Mouse (Mus musculus) mouse trophoblast stem cell (cell line): ENCODE data around the gene Gm20481.
"Not testable (repeated sequence)": the region's sequence is repeated elsewhere in the genome, so short reads cannot be mapped to it uniquely, and the experiment has no call there.

Experiments
- in situ Hi-C, 2 experiments: fragments of 300-500 bp; cut with MseI, MboI; formaldehyde crosslinking; loops; 2 replicates in 1 of 2; 3 replicates in 1 of 2; pipeline ENCODE4 v1.15.1; 2025

Gene Gm20481

DNA sequence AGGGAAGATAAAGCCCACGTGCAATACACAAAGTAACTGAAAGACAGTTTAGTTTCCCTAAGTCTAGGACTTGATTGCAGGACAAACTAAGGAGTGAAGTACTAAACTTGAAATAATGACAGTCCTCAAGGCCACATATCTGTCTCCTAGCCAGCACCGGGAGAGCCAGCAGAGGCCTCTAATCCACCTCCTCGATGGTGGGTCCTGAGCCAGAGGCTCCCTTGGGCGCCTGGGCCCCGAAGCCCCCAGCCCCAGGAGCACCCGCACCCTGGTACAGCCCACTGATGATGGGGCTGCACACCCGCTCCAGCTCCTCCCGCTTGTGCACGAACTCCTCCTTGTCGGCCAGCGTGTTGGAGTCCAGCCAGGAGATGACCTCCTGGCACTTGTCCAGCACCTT, at the start of gene Gm20481:
Gene Gm20481 (plus strand): TSS at position 91 of the 400 bp plus-strand sequence.
- in situ Hi-C loops: not testable (repeated sequence)

DNA sequence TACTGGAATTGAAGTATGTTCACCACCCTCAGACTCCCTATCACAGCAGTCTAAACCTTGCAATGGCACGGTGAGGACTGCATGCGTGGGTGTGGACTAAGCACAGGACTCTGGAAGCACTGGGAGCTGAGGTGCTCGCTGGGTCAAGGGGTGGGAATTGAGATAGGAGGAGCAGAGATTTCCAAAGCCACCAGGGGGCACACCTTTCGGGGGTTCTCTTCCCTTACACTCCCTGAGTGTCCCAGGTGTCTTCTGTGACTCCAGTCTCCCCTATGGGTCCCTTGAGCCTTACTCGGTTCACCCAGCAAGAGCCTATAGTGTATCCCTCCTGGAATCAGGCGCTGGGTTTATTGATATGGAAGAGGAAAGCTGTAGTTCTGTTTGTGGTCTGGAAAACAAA, 46.8 kb upstream of the Gm20481 start:
- in situ Hi-C loops: no loop called here

DNA sequence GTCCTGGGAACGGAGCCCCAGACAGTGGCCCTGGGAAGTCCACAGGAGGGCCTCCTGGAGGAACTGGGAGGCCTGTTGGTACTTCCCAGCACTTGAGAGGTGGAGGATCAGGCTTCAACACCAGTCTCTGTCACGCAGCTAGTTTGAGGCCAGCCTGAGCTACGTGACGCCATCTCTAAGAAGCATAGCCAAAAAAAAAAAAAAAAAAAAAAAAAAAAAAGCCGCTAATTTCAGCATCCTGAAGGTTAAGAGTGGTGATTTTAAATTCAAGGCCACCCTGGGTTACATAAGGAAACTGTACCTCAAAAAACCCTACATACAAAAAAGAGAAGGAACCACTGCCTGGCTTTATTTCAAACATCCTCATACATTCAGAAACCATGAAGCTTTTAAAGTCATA, 45.5 kb upstream of the Gm20481 start:
- in situ Hi-C loops: no loop called here

DNA sequence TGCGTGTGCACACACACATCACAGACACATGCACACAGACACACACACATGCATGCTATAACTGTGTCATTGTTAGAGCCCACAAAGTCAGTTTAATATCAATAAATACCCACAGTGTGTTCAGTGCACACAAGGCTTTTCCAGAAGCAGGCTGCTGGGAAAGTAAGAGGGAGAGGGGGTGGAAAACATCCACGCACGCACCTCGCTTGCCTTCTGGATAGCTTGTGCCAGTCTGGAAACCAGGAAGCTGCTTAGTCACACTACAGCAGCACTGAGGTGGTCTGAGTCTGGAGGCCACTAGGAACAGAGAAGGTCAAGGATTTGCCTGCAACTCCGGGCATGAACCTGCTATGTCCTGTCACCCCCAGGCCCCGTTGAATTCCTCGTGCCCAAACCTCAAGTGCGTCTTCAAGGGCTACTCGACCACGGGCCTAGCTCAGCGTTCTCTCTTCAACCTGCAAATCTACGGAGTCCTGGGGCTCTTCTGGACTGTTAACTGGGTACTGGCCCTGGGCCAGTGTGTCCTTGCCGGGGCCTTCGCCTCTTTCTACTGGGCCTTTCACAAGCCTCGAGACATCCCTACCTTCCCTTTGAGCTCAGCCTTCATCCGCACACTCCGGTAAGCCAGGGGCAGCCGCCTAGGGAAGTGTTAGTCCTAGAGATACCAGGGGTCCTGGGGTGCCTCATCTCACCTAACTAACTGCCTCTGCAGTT, 42.2 kb upstream of the Gm20481 start:
- in situ Hi-C loops: no loop called here

DNA sequence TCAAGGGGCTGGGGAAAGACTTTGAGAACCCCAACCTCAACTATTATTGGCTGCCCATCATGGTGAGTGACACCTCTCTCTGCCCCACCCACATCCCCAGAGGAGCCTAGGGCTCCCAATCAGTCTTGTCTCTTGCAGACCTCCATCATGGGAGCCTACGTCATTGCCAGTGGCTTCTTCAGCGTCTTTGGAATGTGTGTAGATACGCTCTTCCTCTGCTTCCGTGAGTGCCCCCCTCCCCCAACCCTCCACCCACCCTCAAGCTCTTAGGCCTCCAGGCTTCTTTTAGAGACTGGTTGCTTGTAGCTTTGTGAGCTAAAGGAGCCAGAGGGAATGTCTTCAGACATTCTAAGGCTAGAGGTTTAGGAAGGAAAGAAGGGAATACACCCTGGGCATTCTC, 40.9 kb upstream of the Gm20481 start:
- in situ Hi-C loops: no loop called here

DNA sequence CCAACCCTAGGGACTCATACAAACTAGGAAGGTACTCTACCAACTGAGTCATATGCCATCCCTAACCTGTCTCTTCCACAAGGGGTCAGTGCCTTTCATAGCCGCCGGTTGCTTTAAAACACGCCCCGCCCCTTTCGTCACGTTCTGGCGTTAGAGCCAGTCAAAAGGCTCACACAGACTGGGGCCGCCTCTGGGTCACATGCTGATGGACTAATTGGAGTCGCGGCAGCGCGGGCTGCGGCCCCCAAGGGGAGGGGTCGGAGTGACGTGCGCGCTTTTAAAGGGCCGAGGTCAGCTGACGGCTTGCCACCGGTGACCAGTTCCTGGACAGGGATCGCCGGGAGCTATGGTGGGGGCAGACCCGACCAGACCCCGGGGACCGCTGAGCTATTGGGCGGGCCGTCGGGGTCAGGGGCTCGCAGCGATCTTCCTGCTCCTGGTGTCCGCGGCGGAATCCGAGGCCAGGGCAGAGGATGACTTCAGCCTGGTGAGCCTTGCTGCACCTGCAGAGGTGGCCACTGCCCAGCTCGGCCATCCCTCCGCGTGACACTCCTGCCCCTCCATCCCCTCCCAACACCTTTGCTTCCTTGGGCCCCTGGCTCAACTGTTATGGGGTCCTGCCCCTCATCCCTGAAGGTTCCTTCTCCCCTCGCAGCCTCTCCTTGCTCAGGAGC, 38.5 kb upstream of the Gm20481 start, which contains the start of gene Neu1:
Gene Neu1 (plus strand): TSS at position 193 of the 674 bp plus-strand sequence.
- in situ Hi-C loops: no loop called here

DNA sequence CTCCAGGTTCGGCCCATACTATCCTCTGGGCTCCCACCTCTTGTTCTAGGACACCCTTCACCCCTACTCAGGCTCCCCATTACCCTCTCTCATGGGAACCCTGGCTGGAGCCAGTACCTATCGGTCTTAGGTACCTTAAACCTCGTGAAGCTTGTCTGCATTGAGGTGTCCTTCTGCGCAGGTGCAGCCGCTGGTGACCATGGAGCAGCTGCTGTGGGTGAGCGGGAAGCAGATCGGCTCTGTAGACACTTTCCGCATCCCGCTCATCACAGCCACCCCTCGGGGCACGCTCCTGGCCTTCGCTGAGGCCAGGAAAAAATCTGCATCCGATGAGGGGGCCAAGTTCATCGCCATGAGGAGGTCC, 38.0 kb upstream of the Gm20481 start:
- in situ Hi-C loops: no loop called here

DNA sequence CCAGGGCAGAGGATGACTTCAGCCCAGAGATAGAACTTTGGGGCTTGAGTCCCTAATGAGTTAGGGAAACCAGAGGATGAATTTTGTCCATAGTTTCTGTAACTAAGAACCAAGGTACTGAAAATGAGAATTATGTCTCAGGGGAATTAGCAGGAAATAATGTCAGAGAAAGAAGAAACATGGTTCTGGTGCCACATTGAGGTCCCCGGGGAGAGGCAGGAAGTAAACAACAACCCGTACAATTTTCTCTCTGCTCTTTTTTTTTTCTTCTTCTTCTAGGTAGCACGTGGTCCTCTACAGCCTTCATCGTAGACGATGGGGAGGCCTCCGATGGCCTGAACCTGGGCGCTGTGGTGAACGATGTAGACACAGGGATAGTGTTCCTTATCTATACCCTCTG, 37.4 kb upstream of the Gm20481 start:
- in situ Hi-C loops: no loop called here

DNA sequence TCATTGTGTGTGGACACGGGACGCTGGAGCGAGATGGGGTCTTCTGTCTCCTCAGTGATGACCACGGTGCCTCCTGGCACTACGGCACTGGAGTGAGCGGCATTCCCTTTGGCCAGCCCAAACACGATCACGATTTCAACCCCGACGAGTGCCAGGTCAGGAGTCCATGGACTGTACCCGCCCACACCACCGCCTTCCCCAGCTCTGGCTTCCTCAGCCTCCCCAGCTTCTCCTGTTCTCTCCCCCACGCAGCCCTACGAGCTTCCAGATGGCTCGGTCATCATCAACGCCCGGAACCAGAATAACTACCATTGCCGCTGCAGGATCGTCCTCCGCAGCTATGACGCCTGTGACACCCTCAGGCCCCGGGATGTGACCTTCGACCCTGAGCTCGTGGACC, 35.7 kb upstream of the Gm20481 start:
- in situ Hi-C loops: no loop called here

DNA sequence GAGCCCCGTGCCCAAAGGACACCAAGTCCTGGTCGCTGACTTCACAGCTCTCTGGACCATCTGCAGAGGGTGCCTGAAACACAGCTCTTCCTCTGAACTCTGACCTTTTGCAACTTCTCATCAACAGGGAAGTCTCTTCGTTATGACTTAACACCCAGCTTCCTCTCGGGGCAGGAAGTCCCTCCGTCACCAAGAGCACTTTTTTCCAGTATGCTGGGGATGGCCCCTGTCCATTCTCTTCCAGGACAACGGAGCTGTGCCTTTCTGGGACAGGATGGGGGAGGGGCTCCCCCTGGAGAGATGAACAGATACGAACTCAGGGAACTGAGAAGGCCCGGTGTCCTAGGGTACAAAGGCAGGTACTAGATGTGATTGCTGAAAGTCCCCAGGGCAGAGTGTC, 34.9 kb upstream of the Gm20481 start:
- in situ Hi-C loops: no loop called here

DNA sequence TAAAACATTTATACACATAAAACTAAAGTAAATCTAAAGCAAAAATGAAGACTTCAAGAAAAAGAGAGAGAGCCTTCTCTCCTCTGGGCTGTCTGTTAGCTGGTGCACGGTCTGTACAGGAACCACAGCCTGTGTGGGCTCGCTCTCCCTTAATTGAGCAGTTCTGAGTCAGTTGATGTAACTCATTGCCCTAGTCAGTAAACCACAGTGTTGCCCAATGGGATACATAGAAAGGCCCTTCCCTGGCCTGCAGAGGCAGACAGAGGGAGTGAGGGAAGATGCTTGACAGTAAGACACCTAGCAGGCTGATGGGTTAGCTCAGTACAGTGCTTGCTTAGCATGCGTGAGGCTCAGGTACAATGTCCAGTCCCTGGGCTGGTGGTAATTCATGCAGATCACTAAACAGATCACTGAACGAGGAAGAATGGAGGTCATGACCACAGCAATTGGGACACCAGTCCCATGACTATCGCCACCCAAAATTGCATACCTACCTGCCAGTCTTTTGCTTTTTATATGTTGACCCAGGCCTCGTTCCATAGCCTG, 31.7 kb upstream of the Gm20481 start:
- in situ Hi-C loops: no loop called here

DNA sequence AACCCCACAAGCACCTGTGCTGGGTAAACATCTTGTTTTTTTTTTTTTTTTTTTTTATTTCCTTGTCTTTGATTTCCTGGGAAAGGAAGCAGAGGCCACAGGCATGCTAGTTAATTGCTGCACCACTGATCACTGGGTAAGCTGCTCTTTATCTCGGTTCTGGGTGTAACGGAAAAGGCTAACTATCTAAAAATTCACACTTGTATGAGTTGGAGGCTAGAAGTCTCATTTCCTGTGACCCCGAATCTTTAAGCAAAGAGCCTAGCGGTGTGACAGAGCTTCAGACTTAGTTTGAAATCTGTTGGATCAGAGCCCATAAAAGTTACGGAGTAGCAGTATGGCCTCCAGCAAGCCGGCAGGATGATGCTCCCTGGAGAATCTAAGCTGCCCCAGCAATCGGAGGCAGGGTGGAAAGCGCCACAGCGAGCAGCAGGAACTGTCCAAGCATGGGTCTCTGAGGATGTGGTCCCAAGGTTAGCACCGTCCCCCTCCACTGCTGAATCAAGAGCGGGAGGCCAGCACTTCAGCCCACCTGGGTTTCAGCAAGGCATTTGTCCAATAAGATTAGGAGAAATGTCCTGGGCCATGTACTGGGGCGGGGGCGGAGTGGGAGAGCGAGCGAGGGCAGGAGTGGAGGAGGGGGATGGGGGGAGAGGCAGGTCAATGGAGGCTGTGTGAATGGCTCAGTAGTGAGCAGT, 28.2 kb upstream of the Gm20481 start:
- in situ Hi-C loops: no loop called here

DNA sequence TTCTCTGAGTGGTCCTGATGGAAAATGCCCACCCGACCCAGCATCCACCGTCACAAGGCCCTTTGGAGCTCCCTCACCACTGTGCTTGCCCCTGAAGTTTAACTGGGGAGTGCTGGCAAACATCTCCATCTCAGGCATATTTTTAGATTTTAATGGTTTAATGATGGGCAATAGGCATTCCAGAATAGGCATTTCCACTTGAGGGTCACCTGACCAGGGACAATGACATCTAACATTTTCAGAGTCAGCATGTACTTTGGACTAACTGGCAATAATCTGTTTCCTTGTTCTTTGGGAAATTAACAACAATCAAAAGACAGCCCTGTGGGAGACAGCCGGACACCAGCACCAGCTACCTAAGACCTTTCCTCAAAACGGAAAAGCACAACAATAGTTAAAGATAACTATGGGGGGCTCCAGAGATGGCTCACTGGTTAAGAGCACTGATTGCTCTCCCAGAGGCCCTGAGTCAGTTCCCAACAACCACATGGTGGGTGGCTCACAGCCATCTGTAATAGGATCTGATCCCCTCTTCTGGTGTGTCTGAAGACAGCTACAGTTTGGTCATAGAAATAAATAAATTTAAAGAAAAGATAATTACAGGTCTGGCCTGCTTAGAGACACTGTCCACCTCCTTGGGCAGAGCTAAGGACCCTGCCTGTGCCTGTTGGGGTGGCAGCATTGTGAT, 26.4 kb upstream of the Gm20481 start:
- in situ Hi-C loops: no loop called here

DNA sequence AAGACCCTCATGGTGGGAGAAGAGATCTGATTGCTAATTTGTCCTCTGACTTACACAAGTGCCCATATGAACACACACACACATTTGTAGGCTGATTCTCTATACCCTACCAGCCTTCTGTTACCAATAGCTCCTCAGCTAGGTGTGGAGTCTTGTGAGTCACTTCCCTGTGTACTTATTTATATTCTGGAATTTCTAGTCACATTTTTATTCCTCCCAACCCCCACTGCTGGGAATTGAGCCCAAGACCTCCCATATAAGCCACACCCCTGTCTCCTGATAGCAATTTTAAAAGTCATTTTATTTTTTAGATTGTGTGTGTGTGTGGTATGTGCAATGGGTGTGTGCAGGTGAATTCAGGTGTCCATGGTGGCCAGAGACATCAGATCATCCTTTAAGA, 25.4 kb upstream of the Gm20481 start:
- in situ Hi-C loops: no loop called here

DNA sequence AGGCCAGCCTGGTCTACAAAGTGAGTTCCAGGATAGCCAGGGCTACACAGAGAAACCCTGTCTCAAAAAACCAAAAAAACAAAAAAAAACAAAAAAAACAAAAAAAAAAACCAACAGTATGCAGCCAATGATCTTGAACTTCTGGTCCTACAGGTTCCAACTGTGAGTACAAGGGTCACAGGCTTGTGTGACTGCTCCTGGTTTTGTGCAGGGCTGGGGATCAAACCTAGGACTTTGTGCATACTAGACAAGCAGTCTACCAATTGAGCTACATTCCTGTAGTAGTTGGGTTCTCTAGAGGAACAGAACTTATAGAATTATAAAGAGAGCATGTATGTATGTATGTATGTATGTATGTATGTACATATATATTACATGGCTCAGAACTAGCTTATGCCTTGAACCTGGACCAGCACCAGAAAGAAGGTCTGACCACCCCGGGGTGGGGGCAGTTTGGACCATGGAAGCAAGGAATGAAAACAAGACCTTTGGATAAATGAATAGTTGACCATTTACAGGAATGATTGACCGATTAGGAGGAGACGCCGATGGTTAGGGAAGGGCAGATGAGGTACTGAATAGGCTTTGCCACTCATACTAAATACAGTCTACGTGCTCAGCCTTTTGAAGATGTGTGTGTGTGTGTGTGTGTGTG, 23.1 kb upstream of the Gm20481 start:
- in situ Hi-C loops: no loop called here

DNA sequence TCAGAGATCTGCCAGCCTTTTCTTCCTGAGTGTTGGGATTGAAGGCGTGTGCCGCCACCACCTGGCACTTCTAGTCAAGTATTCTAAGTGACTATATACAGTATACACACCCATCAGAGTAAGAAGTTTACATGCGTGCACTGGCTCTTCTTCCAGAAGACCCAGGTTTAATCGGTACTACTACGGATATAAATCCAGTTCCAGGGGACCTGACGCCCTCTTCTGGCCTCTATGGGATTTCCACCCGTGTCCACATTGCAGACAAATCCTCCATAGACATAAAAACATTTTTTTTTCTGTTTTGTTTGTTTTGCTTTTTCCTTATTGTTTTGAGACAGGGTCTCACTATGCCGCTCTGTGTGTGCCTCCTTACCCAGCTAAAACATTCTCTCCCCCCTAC, 22.1 kb upstream of the Gm20481 start:
- in situ Hi-C loops: no loop called here

DNA sequence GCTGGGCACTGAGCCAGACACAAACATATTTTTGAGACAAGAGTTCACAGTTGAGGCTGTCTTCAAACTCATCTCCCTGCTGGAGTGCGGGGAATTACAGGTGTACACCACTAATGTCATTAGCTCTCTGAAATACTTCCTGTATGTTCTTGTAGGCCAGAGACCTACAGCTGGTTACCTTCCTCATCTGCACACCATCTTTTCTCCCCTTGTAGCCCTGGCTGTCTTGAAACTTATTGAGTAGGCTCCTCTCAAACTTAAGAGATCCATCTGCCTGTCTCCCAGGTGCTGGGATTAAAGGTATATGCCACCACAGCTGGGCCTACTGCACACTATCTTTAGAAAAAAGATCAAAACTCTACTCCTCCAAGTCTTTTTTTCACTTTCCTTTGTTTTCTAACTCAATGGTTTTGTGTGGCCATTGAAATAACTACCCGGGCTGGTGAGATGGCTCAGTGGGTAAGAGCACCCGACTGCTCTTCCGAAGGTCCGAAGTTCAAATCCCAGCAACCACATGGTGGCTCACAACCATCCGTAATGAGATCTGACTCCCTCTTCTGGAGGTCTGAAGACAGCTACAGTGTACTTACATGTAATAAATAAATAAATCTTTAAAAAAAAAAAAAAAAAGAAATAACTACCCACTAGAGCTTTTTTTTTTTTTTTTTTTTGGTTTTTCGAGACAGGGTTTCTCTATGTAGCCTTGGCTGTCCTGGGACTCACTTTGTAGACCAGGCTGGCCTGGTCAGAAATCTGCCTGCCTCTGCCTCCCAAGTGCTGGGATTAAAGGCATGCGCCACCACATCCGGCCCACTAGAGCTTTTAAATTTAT, 20.8 kb upstream of the Gm20481 start:
- in situ Hi-C loops: not testable (repeated sequence)

DNA sequence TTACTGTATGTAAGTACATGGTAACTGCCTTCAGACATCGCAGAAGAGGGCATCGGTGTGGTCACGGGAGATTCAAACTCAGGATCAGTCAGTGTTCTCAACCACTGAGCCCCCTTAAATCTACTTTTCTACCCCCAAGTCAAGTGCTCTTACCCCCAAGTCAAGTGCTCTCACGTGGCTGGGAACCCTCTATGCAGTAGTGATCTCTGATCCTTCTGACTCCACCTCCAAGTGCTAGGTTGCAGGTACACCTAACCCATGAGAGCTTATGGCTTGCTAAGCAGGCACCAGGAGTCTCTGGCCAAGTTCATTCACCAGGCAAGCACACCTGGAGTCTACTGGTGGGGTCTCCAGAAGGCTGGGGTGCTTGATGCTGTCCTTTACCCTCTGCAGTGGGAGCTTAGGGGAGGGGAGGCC, 20.2 kb upstream of the Gm20481 start:
- in situ Hi-C loops: no loop called here

DNA sequence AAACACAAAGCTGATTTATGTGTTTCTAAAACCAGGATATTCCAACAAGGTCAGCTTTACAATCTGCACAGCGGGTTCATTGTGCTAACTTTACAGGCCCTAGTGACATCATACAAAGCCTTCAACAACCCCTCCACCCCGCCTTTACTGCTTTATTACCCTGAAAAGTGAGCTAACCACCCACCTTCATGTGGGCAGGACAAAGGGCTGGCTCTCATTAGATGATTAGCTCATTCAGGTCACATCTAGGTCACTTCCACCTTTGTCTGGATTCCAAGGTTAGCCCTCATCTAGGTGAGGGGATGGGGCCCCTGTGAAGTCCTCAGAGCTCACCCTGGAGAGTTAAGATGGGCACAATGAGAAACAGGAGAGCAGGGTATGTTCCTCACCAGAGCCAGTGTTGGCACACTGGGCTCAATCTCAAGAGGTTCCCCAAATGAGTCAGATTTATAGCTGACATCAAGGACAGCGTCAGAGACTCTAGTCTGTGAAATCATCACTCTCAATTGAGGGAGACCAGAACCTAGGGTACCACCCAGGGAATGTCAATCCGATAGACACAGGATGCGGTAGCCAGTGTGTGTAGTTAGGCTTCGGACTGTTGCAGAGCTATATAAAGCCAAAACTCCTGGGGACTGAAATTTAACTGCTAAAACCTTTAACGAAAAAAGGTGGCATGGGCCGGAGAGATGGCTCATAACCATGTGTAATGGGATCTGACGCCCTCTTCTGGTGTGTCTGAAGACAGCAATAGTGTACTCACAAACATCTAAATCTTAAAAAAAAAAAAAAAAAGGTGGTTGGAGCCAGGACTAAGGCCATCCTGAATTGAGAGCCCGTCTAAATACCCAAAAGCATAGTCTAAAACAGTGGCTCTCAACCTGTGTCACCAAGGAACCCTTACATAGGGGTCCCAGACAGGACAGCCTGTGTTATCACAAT, 18.9 kb upstream of the Gm20481 start:
- in situ Hi-C loops: no loop called here
